Mouse (Mus musculus): ENCODE measurements around the gene Mepce. TPM values are rescaled to one million over a fixed set of nuclear protein-coding genes. Genes with fewer than 3 reads are reported as not detected.
"Not testable (repeated sequence)": the region's sequence is repeated elsewhere in the genome, so short reads cannot be mapped to it uniquely, and the experiment has no call there.

Mepce gene
- polyA plus RNA-seq (2012; rRNA removed) = 33.7 and 40.1 TPM in 2 replicates

- WGBS = under 1% methylated on average over 48 of the region's 48 CpGs
- peak; percentile 69 for DNase-seq (ENCODE audit: low read depth, low spot score)
Measured at GRCm38 (mm10) chr5:137787151-137787928, at the start of gene Mepce, which contains the start of gene Zcwpw1. TSS of gene Mepce (minus strand) at chr5:137787655. TSS of gene Zcwpw1 (plus strand) at chr5:137787798.

DNA sequence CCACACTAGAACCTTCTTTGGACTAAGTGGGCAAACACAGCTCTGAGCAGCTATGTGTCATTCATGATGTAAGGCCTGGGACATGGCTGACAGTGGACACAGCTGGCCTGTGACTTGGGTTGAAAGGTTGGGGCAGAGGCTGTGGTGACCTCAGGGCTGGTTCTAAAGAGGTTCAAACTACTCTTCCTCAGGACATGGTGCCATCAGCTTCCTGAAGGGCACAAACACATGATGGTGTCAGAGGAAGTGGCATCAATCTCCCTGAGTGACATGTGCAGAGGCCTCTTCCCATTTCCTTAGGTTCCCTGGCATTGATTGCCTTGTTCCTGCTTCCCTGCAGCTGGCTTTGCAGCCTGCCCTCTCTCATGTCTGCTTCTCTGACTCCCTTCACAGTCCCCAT, 49.7 kb upstream of the Mepce start:
- not testable (repeated sequence) for DNase-seq (ENCODE audit: low read depth, low spot score)

GRCm38 (mm10) chr5:137836611-137837010, 49.2 kb upstream of the Mepce start:
- DNase-seq (ENCODE audit: low read depth, low spot score) = no peak

- 34% methylated on average over 2 of the region's 2 CpGs for WGBS
- DNase-seq (ENCODE audit: low read depth, low spot score) = not testable (repeated sequence)
Measured at GRCm38 (mm10) chr5:137835966-137836520, 48.6 kb upstream of the Mepce start, which contains the start of gene Pilra. TSS of gene Pilra (minus strand) at chr5:137836281.

- DNase-seq (ENCODE audit: low read depth, low spot score) = no peak
- 49% methylated on average over 4 of the region's 4 CpGs for WGBS
Measured at GRCm38 (mm10) chr5:137833500-137833899, 46.0 kb upstream of the Mepce start.

- no peak for DNase-seq (ENCODE audit: low read depth, low spot score)
- 70% methylated on average over 6 of the region's 6 CpGs for WGBS
Measured at GRCm38 (mm10) chr5:137831506-137831905, 44.1 kb upstream of the Mepce start.

- WGBS = 73% methylated on average over 4 of the region's 4 CpGs
- DNase-seq (ENCODE audit: low read depth, low spot score) = no peak
Measured at GRCm38 (mm10) chr5:137831106-137831505, 43.7 kb upstream of the Mepce start.

GRCm38 (mm10) chr5:137830238-137830637, 42.8 kb upstream of the Mepce start:
- no peak for DNase-seq (ENCODE audit: low read depth, low spot score)
- 79% methylated on average over 7 of the region's 7 CpGs for WGBS

DNA sequence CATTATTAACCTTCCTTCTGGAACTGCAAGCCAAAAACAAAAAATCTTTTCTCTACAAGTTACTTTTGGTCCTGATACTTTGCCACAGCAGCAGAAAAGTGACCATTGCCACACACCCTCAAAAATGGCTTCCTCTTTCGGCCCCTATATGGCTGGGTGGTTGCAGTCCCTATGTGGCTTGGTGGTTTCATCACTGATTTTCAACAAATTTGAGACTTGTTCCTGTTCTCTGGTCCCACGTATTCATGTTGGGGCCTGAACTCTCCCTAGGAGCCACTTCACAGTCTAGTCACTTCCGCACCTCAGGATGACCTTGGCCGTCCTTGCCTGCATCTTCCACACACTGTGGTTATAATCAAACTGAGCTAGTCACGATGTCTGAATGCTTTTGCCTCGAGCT, 41.2 kb upstream of the Mepce start:
- WGBS = 80% methylated on average over 6 of the region's 6 CpGs
- no peak for DNase-seq (ENCODE audit: low read depth, low spot score)

- no peak for DNase-seq (ENCODE audit: low read depth, low spot score)
- 63% methylated on average over 7 of the region's 7 CpGs for WGBS
Measured at GRCm38 (mm10) chr5:137826421-137826820, 39.0 kb upstream of the Mepce start.

- 46% methylated on average over 2 of the region's 2 CpGs for WGBS
- DNase-seq (ENCODE audit: low read depth, low spot score) = no peak
Measured at GRCm38 (mm10) chr5:137825971-137826370, 38.5 kb upstream of the Mepce start.

GRCm38 (mm10) chr5:137825030-137825429, 37.6 kb upstream of the Mepce start:
- DNase-seq (ENCODE audit: low read depth, low spot score) = no peak
- WGBS = 90% methylated on average over 3 of the region's 3 CpGs

- 82% methylated on average over 6 of the region's 6 CpGs for WGBS
Measured at GRCm38 (mm10) chr5:137823455-137824045, 36.1 kb upstream of the Mepce start.

DNA sequence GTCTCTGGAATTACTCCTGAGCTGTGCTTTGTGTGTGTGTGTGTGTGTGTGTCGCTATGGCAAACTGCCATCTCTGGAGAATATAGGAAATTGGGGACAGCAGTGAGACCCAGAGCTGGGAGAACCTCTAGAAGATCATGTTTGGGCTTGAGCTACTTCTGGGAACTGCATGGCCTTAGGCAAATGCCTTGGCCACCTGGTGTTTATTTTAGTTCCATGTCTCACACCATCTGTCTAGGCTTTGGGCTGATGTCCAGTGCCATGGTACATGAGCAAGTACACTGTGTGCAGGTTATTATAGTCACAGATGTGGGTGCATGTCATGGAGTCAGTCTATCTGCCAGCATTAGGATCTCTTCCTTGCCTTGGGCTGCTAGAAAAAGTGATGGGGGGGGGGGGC, 35.1 kb upstream of the Mepce start:
- 86% methylated on average over 1 of the region's 1 CpGs for WGBS
- no peak for DNase-seq (ENCODE audit: low read depth, low spot score)

More at GRCm38 (mm10) chr5:137823455-137824045, 36.1 kb upstream of the Mepce start:
- DNase-seq (ENCODE audit: low read depth, low spot score) = no peak

DNA sequence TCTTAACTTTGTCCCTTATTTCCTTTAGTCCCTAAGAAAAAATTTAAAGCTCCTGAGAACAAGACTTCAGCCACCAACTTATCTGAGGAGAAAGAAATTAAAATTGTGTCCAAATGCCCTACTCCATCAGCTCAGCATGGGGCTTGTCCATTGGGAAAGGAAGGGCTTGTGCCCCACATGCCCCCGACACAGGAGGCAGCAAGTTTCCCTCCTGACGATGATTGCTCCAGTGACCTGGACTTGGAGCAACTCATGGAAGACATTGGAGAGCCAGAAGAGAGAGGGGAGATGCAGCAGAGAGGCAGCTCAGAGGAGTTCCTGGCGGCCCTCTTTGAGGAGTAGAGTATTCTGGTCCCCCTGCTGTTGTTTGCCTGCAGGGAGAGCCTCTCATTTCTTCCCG, 34.7 kb upstream of the Mepce start:
- 60% methylated on average over 4 of the region's 4 CpGs for WGBS
- DNase-seq (ENCODE audit: low read depth, low spot score) = no peak

GRCm38 (mm10) chr5:137817466-137818222, 30.2 kb upstream of the Mepce start:
- 36% methylated on average over 4 of the region's 4 CpGs for WGBS
- DNase-seq (ENCODE audit: low read depth, low spot score) = no peak

GRCm38 (mm10) chr5:137808316-137808715, 20.9 kb upstream of the Mepce start:
- WGBS = 85% methylated on average over 5 of the region's 5 CpGs
- DNase-seq (ENCODE audit: low read depth, low spot score) = no peak

- 79% methylated on average over 1 of the region's 1 CpGs for WGBS
Measured at GRCm38 (mm10) chr5:137806158-137806557, 18.7 kb upstream of the Mepce start.

DNA sequence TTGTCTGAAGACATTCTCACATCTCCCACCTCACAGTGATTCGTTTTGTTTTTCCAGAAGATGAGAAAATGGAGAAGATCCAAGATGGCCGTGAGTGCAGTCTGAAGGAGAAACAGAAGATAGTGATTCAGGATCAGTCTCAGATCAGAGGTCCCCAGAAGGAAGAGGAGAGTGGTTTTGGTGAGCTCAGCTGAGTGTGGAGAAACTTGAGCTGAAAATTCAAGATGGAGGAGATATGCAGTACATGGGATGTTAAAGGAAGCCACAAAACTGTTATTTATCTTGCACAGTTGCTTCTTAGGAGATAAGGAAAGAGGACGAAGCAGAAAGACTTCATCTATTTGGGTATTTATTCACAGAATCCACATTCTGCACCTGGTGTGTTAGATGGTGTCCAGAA, 13.5 kb upstream of the Mepce start:
- WGBS = 79% methylated on average over 3 of the region's 3 CpGs
- DNase-seq (ENCODE audit: low read depth, low spot score) = no peak

More at GRCm38 (mm10) chr5:137806158-137806557, 18.7 kb upstream of the Mepce start:
- DNase-seq (ENCODE audit: low read depth, low spot score) = no peak

DNA sequence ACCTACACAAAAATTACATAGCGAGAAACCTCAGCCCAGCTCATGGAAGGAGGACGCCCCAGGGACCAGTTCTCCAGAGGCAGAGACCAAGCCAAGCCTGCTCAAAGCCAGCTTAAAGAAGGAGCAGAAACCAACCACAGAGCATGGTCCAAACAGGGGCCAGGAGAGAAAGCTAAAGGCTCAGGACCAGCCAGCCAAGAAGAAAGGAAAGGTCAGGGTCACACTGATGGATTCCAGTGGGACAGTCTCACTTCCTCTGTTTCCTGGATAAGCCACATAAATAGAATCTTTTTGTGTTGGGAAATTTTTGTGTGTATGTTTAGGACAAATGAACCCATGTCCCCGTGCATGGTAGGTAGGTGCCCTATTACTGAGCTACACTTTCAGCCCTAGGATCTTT, 9.2 kb upstream of the Mepce start:
- DNase-seq (ENCODE audit: low read depth, low spot score) = no peak
- WGBS = 81% methylated on average over 3 of the region's 3 CpGs

Measured in large intestine, adult 2 months (tissue).